Mouse (Mus musculus) limb, embryonic 14.5 days (tissue): Measurements from ENCODE around the gene Oaz2. TPM values are rescaled to one million over a fixed set of nuclear protein-coding genes. Genes with fewer than 3 reads are reported as not detected.

ENCODE experiments used
- ATAC-seq: fragments of 200-750 bp; cut with Nextera tagmentation; 2 replicates; pipeline ENCODE4 v1.8.0; 2017; ENCODE audit warnings: low read depth, moderate number of reproducible peaks, moderate TSS enrichment; ENCODE audit not compliant: low FRiP score
- DNase-seq: peaks from one replicate; pipeline ENCODE4 v3.0.0-alpha.2; 2015; ENCODE audit warnings: low spot score
- H3K27ac ChIP-seq: fragments of 300-500 bp; sonication (generic); replicated peaks from 2 replicates; pipeline ENCODE4 v1.5.1; 2014; ENCODE audit warnings: low read depth, mild to moderate bottlenecking, low read length, moderate library complexity, mixed read lengths
- H3K27me3 ChIP-seq: fragments of 300-500 bp; sonication (generic); 2 replicates; pipeline ENCODE4 v1.6.1; 2014; ENCODE audit warnings: low read length, mixed read lengths; ENCODE audit not compliant: control insufficient read depth, insufficient read depth
- H3K36me3 ChIP-seq: fragments of 300-500 bp; sonication (generic); 2 replicates; pipeline ENCODE4 v1.6.1; 2014; ENCODE audit warnings: mild to moderate bottlenecking, low read length, moderate library complexity, mixed read lengths; ENCODE audit not compliant: control insufficient read depth, insufficient read depth
- H3K4me1 ChIP-seq: fragments of 300-500 bp; sonication (generic); 2 replicates; pipeline ENCODE4 v1.6.1; 2014; ENCODE audit warnings: antibody characterized with exemption, low read length, mixed read lengths; ENCODE audit not compliant: control insufficient read depth, insufficient read depth
- H3K4me2 ChIP-seq: fragments of 300-500 bp; sonication (generic); replicated peaks from 2 replicates; pipeline ENCODE4 v1.6.1; 2014; ENCODE audit warnings: low read depth, mild to moderate bottlenecking, low read length, moderate library complexity; ENCODE audit not compliant: severe bottlenecking
- H3K4me3 ChIP-seq: fragments of 300-500 bp; sonication (generic); replicated peaks from 2 replicates; pipeline ENCODE4 v1.5.1; 2014; ENCODE audit warnings: low read length
- H3K9ac ChIP-seq: fragments of 300-500 bp; sonication (generic); 2 replicates; pipeline ENCODE4 v1.6.1; 2014; ENCODE audit warnings: mild to moderate bottlenecking, low read depth, low read length, moderate library complexity; ENCODE audit not compliant: severe bottlenecking
- H3K9me3 ChIP-seq: fragments of 300-500 bp; sonication (generic); 2 replicates; pipeline ENCODE4 v1.6.1; 2016; ENCODE audit warnings: low read length; ENCODE audit not compliant: control insufficient read depth
- POLR2A ChIP-seq: fragments of 200-500 bp; IDR thresholded peaks from 2 replicates; pipeline ENCODE4 v1.8.0; 2012; ENCODE audit warnings: inconsistent platforms, mild to moderate bottlenecking, moderate library complexity, borderline replicate concordance; ENCODE audit not compliant: insufficient read depth, insufficient read length; ENCODE audit errors: extremely low read depth
- WGBS: fragments of 180-500 bp; shearing (Covaris S2); extraction: QIAGEN DNeasy Blood & Tissue Kit; methylation state at CpG from one replicate; pipeline ENCODE4 v1.1.7; 2014; 5-methylcytosine and 5-hydroxymethylcytosine counted together
- polyA plus RNA-seq, 2 experiments: library from polyadenylated mRNA; depleted of rRNA in 1 of 2; stranded (reverse) in 1 of 2; unstranded in 1 of 2; fragments of >200 nt; fragmentation: Nextera tagmentation in 1 of 2; extraction: Ambion mirVana in 1 of 2; gene quantifications; 2 replicates each; pipeline versions ENCODE4 v1.2.1 to v1.2.3; 2012 to 2014

The Oaz2 gene
- polyA plus RNA-seq, 2 experiments = 199 to 221 TPM

DNA sequence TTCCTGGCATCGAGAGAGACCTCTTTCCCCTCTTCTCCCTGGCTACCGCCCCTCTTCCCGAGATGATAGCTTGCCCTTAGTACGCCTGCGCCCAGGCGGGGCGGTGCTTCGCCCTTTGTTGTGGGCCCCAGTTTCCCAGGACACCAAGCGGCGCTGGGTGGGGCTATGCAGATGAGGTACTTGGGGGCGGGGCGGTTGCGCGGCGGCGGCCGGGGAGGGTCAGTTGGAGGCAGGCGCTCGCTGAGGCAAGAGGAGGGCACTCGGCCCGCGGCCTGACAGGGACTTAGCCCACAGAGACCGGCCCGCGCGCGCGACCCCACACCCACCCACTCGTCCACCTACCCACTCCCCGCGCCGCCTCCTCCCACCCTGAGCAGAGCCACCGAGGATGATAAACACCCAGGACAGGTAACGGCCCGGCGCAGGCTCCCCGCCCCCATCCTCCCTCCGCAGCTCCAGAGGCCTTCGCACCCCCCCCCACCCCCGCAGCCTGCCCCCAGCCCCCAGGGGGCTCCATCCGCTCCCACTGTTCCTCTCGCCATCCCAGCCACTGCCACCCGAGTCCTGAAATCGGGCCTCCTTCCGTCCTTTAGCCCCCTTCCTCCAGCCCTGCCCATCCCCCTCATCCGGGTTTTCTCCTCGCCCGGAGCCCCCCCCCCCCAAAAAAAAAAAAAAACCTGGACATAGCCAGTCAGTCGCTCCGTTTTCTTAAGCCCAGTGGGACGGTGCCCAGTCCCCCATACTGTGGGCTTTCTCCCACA, 8.7 kb downstream of the Oaz2 start:
- Histone ChIP-seq H3K4me3 (peak overlapping the region; percentile 59), H3K36me3 (0 out of 2 replicates have a peak, but pooled peaks cover 4% of the 10 kb centered on the region), H3K27ac (peak overlapping the region; percentile 45; the same call in 1 of the 2 replicates), H3K9me3 (no peaks in the 10 kb centered on the region), H3K4me2 (peak overlapping the region; percentile 92), H3K9ac (peak overlapping the region; percentile 78), H3K4me1 (peaks cover 40% of the 10 kb centered on the region), H3K27me3 (no peaks in the 10 kb centered on the region)
- ATAC-seq = peak; percentile 95
- DNase-seq = peak; percentile 96
- peak; percentile 69; the same call in 1 of the 2 replicates for TF ChIP-seq POLR2A
- under 1% methylated on average over 39 of the region's 51 CpGs for WGBS

DNA sequence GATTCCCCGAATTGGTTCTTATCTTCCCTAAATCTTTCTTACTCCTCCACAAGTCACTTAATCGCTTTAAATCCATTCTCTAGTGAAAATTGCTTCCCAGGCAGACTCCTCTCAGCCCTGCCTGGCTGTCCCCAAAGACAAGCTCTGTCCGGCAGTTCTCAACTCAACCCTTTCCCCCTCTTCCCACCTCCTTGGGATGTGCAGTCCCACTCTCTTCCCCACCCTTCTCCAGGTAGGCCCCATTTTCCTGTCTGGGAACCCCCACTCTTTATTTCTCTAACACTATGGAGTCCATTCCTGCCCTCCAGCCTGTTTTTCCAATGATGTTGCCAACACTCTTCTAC, 9.3 kb downstream of the Oaz2 start:
- no peak for TF ChIP-seq POLR2A
- peak overlapping the region; percentile 92 for H3K4me2 ChIP-seq
- WGBS = 0% methylated on average over 3 of the region's 3 CpGs
- 0 out of 2 replicates have a peak, but pooled peaks cover 4% of the 10 kb centered on the region for H3K36me3 ChIP-seq
- DNase-seq (no peak), ATAC-seq (no peak)
- peaks cover 42% of the 10 kb centered on the region for H3K4me1 ChIP-seq
- no peaks in the 10 kb centered on the region for H3K9me3 ChIP-seq
- no peaks in the 10 kb centered on the region for H3K27me3 ChIP-seq
- peak overlapping the region; percentile 78 for H3K9ac ChIP-seq
- H3K4me3 ChIP-seq = peak overlapping the region; percentile 59
- peak overlapping the region; percentile 45; the same call in 1 of the 2 replicates for H3K27ac ChIP-seq

DNA sequence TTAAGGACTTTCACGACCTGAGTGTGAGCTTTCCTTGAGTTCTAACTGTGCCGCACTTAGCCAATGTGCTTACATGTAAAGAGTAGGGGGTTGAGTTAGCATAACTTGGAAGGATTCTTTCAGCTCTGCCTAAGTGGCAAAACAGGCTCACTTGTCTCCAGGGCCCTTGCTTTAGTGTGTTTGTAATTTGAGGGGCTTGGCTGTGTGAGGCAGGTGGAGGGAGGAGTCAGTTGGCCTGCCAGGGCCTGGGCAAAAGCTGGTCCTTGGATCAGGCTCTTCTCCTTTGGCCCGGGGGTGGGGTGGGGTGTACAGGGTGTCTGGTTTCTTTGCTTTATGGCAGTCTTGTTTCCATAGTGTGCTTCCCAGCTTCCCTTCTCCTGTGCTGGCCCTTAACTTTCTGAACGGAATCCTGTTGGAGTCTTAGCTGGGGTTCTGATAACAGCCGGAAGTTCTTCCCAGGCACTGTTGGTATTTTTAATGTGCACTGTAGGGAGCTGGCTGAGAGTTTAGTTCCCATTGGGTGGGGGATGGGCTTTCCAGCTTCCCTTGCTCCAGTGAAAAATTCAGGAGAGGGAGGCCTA, 11.5 kb downstream of the Oaz2 start:
- H3K9me3 ChIP-seq = no peaks in the 10 kb centered on the region
- H3K4me1 ChIP-seq = peaks cover 42% of the 10 kb centered on the region
- H3K9ac ChIP-seq = peak overlapping the region; percentile 18
- no peak for TF ChIP-seq POLR2A
- peak overlapping the region; percentile 75 for H3K27ac ChIP-seq
- DNase-seq = peak; percentile 66
- 8% methylated on average over 5 of the region's 5 CpGs for WGBS
- H3K4me2 ChIP-seq = peak overlapping the region; percentile 92
- 0 out of 2 replicates have a peak, but pooled peaks cover 4% of the 10 kb centered on the region for H3K36me3 ChIP-seq
- no peaks in the 10 kb centered on the region for H3K27me3 ChIP-seq
- peak overlapping the region; percentile 29 for H3K4me3 ChIP-seq
- ATAC-seq = peak; percentile 41; the same call in 1 of the 2 replicates

DNA sequence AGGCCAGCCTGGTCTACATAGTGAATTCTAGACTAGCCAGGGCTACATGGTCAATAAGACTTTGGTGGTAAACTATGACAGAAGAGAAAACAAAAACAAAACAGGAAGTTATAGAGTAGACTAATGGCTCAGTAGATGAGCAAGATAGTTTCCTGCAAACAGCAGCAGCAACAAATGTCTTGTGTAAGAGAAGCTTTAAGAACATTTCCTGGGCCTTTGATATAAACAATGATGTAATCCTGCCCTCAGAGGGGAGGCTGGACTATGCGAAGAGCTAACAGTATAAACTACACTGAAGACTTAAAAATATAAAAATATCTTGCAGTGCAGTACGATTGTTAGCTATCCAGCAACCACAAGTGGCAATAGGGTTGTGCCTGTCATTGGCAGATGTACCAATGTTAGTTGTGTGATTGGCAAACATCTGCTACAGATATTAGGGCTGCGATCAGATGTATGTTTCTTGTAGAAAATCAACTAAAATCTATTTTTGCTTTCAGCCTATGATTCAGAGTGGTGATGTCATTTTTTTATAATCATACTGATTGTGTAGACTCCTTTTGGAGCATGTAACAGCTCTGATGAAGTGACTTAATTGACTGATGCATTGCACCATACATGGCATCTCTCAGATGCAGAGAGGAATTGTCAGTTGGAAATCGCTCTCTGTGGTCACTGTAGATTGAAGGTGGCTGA, 13.3 kb downstream of the Oaz2 start:
- Histone ChIP-seq H3K4me2 (no peak overlapping the region), H3K9me3 (no peaks in the 10 kb centered on the region), H3K27me3 (no peaks in the 10 kb centered on the region), H3K36me3 (peaks cover 13% of the 10 kb centered on the region), H3K4me3 (no peak overlapping the region), H3K4me1 (peaks cover 38% of the 10 kb centered on the region), H3K9ac (no peak overlapping the region), H3K27ac (no peak overlapping the region)
- ATAC-seq (no peak), DNase-seq (no peak)
- TF ChIP-seq POLR2A = no peak
- 81% methylated on average over 4 of the region's 4 CpGs for WGBS

DNA sequence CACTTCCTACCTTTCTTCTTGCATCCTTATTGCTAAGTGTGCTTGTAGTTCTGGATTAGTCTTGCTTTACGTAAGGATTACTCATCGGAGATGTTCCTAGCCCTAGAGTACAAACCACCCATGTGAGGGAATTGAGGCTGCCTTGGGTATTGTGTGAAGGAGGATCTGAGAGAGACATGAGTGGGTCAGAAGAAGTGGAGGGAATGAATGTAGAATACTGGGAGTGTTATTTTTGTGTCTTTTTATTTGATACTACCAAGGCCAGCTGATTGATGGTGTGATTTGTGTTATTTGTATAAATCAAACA, 13.8 kb downstream of the Oaz2 start:
- no peak for ATAC-seq
- DNase-seq = no peak

More for the DNA sequence above, 13.8 kb downstream of the Oaz2 start:
- TF ChIP-seq POLR2A = no peak
- Histone ChIP-seq H3K4me2 (no peak overlapping the region), H3K9ac (no peak overlapping the region), H3K9me3 (no peaks in the 10 kb centered on the region), H3K36me3 (peaks cover 18% of the 10 kb centered on the region), H3K27ac (no peak overlapping the region), H3K4me1 (peaks cover 38% of the 10 kb centered on the region), H3K27me3 (no peaks in the 10 kb centered on the region), H3K4me3 (no peak overlapping the region)
- WGBS = 95% methylated on average over 2 of the region's 2 CpGs
